ENCODE assay signal across 10 mouse cellular contexts in genomic region chr11:98949958-98950460, GRCm38 (mm10). TPM values are rescaled to one million over a fixed set of nuclear protein-coding genes. Genes with fewer than 3 reads are reported as not detected.
A peak's percentile ranks its signal among the peaks of the same experiment; 100 is the strongest.
DNase-seq lines count a peak whose midpoint lies in the region; ATAC-seq and TF ChIP-seq lines count a peak whose summit lies in the region.
"Had no signal": no experiment of that assay in that cellular context is flagged by ENCODE, and none has a peak within 500 bp of the region (broad histone marks: within the 10 kb centered on the region; RNA-seq: fewer than 3 reads in every experiment).

No protein-coding gene starts in this region.

- TF ChIP-seq CTCF in thymus, adult 2 months (IDR thresholded peaks at IDR 0.05; ENCODE audit: borderline replicate concordance, control insufficient read depth, extremely low read depth, insufficient read depth, low read length, poor library complexity), result no peak

- DNase-seq in heart, postnatal 25 days (ENCODE audit: low spot score), result no peak
- peak; percentile 73 for DNase-seq in testis, postnatal 10 days (ENCODE audit: low spot score)
- no peak for DNase-seq in testis, postnatal 14 days (ENCODE audit: low spot score)
- DNase-seq in heart, postnatal 4 days, result peak; percentile 66
- DNase-seq in yolk sac, embryonic 10.5 days (ENCODE audit: low spot score), result no peak
- no peak for DNase-seq in frontal cortex, postnatal 10 days (ENCODE audit: low spot score in 2 of 2)
- DNase-seq in thymus, adult 2 months, result no peak

- intact Hi-C loops in heart, postnatal 25 days (cut with DNase I), result no loop called here

- peak overlapping the region; percentile 84 for H3K27ac ChIP-seq in heart, embryonic 12.5 days (ENCODE audit: poor library complexity, severe bottlenecking)
- no peak overlapping the region for H3K27ac ChIP-seq in thymus, adult 2 months (ENCODE audit: control insufficient read depth, insufficient read depth, low read length)

- ATAC-seq in heart, embryonic 12.5 days (ENCODE audit: insufficient number of reproducible peaks, low FRiP score), result no peak
- ATAC-seq: forebrain, embryonic 16.5 days had no signal

- no peak overlapping the region for H3K4me3 ChIP-seq in heart, embryonic 12.5 days
- no peak overlapping the region for H3K4me3 ChIP-seq in thymus, adult 2 months (ENCODE audit: control insufficient read depth, insufficient read depth, low read length)

- H3K27me3 ChIP-seq in heart, embryonic 12.5 days (replicated peaks), result no peaks in the 10 kb centered on the region
- no peaks in the 10 kb centered on the region for H3K27me3 ChIP-seq in thymus, adult 2 months (ENCODE audit: control insufficient read depth, insufficient read depth, low read length)

- WGBS in heart, embryonic 12.5 days, result 82% methylated on average over 7 of the region's 7 CpGs
- 60% methylated on average over 7 of the region's 7 CpGs for WGBS in thymus, adult 2 months

- H3K36me3 ChIP-seq in heart, embryonic 12.5 days, result peaks cover 34% of the 10 kb centered on the region
- H3K36me3 ChIP-seq in thymus, adult 2 months (ENCODE audit: control insufficient read depth, insufficient read depth, low read length), result no peaks in the 10 kb centered on the region

- H3K9me3 ChIP-seq in heart, embryonic 12.5 days (replicated peaks), result no peaks in the 10 kb centered on the region

- TF ChIP-seq POLR2A in thymus, adult 2 months (IDR thresholded peaks at IDR 0.05; ENCODE audit: control insufficient read depth, extremely low read depth, insufficient read depth, low read length, poor library complexity), result no peak

- peak overlapping the region; percentile 46; the same call in 1 of the 2 replicates for H3K9ac ChIP-seq in heart, embryonic 12.5 days

- no peak overlapping the region for H3K4me2 ChIP-seq in heart, embryonic 12.5 days

- peaks cover 91% of the 10 kb centered on the region for H3K4me1 ChIP-seq in heart, embryonic 12.5 days (replicated peaks)
- peaks cover 83% of the 10 kb centered on the region for H3K4me1 ChIP-seq in thymus, adult 2 months (replicated peaks; ENCODE audit: control insufficient read depth, insufficient read depth, low read length)

RNA-seq across cellular contexts. Expression of gene Rara, which starts 22.4 kb away (rescaled TPM):
- polyA plus RNA-seq in heart, embryonic 12.5 days (2016; fragmentation: Nextera tagmentation; extraction: Ambion mirVana), result 33.8 and 35.1 TPM in 2 replicates
- 10 to 100 TPM; 11.8 TPM for total RNA-seq in heart, postnatal 25 days (2021)
- 10 to 100 TPM; 34.6 to 38.1 TPM for total RNA-seq in heart, postnatal 4 days (2021)
- polyA plus RNA-seq in thymus, adult 2 months (2012; rRNA removed), result 63.5 and 74.1 TPM in 2 replicates

RNA-seq across cellular contexts. Expression of gene Gjd3, which starts 32.8 kb away (rescaled TPM):
- polyA plus RNA-seq in heart, embryonic 12.5 days (2016; fragmentation: Nextera tagmentation; extraction: Ambion mirVana), result 3.5 and 3.9 TPM in 2 replicates
- 1 to 10 TPM in 1 of 2 experiments, under 1 TPM in 1; 0.52 to 1.1 TPM for total RNA-seq in heart, postnatal 25 days (2021)
- total RNA-seq in heart, postnatal 4 days (2021), result 1 to 10 TPM; 2.0 to 2.5 TPM
- polyA plus RNA-seq in thymus, adult 2 months (2012; rRNA removed), result 1.3 and 1.9 TPM in 2 replicates
- total RNA-seq: megakaryocyte progenitor cell, adult 5-6 weeks had no signal

RNA-seq across cellular contexts. Expression of gene Cdc6, which starts 42.4 kb away (rescaled TPM):
- polyA plus RNA-seq in heart, embryonic 12.5 days (2016; fragmentation: Nextera tagmentation; extraction: Ambion mirVana), result 27.0 and 27.7 TPM in 2 replicates
- total RNA-seq in heart, postnatal 25 days (2021), result under 1 TPM; 0.28 to 0.52 TPM
- 10 to 100 TPM in 1 of 2 experiments, 1 to 10 TPM in 1; 9.8 to 10.2 TPM for total RNA-seq in heart, postnatal 4 days (2021)
- polyA plus RNA-seq in thymus, adult 2 months (2012; rRNA removed), result 8.4 and 12.2 TPM in 2 replicates

Comparison
In these comparisons a context has a peak if more than half of its experiments do, and no peak if none do; other contexts are left out.
1. DNase-seq: peak in testis, postnatal 10 days (single experiment) and heart, postnatal 4 days (single experiment); none in heart, postnatal 25 days (single experiment), testis, postnatal 14 days (single experiment), yolk sac, embryonic 10.5 days (single experiment), frontal cortex, postnatal 10 days (0 of 2) and thymus, adult 2 months (single experiment).
2. RNA of gene Cdc6, which starts 42.4 kb away (total RNA-seq): 9.8 to 10.2 TPM in heart, postnatal 4 days; 0.28 to 0.52 TPM in heart, postnatal 25 days; every median in the first group is over 4 times any median in the second.